Mouse (Mus musculus) E14TG2a.4 (cell line): ENCODE data around the gene Dnah6.

Experiments used
- H3K27me3 ChIP-seq: 2 replicates; pipeline ENCODE4 v1.6.1; 2014; ENCODE audit warnings: low read length, control low read depth; ENCODE audit not compliant: insufficient read depth
- H3K36me3 ChIP-seq: 2 replicates; pipeline ENCODE4 v1.6.1; 2014; ENCODE audit warnings: low read length, control low read depth; ENCODE audit not compliant: insufficient read depth
- H3K4me1 ChIP-seq: replicated peaks from 2 replicates; pipeline ENCODE4 v1.6.1; 2014; ENCODE audit warnings: low read depth, low read length, control low read depth
- H3K4me3 ChIP-seq: replicated peaks from 2 replicates; pipeline ENCODE4 v1.5.1; 2014; ENCODE audit warnings: mild to moderate bottlenecking, low read length
- H3K9me3 ChIP-seq: 2 replicates; pipeline ENCODE4 v1.6.1; 2014; ENCODE audit warnings: low read length, control low read depth
- CTCF ChIP-seq: conservative IDR thresholded peaks from 2 replicates; pipeline ENCODE4 v1.5.1; 2014; ENCODE audit warnings: low read length
- NANOG ChIP-seq: IDR thresholded peaks from 2 replicates; pipeline ENCODE4 v1.6.1; 2014; ENCODE audit warnings: borderline replicate concordance, low read length, mixed read lengths
- POU5F1 ChIP-seq: IDR thresholded peaks from 2 replicates; pipeline ENCODE4 v1.6.1; 2014; ENCODE audit warnings: low read length, borderline replicate concordance

Gene Dnah6

GRCm38 (mm10) chr6:73113365-73113764, 108.1 kb downstream of the Dnah6 start:
- TF ChIP-seq POU5F1 (no peak), NANOG (no peak), CTCF (no peak)

GRCm38 (mm10) chr6:73093133-73093532, 128.3 kb downstream of the Dnah6 start:
- TF ChIP-seq NANOG (no peak), CTCF (no peak), POU5F1 (no peak)
- no peaks in the 10 kb centered on the region; the same call in 1 of the 2 replicates for H3K27me3 ChIP-seq
- no peaks in the 10 kb centered on the region for H3K36me3 ChIP-seq
- H3K4me3 ChIP-seq, result no peak overlapping the region
- H3K9me3 ChIP-seq, result peaks cover 7% of the 10 kb centered on the region
- peaks cover 26% of the 10 kb centered on the region for H3K4me1 ChIP-seq

More at GRCm38 (mm10) chr6:73113365-73113764, 108.1 kb downstream of the Dnah6 start:
- Histone ChIP-seq H3K9me3 (no peaks in the 10 kb centered on the region), H3K27me3 (no peaks in the 10 kb centered on the region), H3K4me1 (no peaks in the 10 kb centered on the region), H3K4me3 (no peak overlapping the region), H3K36me3 (no peaks in the 10 kb centered on the region)

GRCm38 (mm10) chr6:73090836-73091235, 130.6 kb downstream of the Dnah6 start:
- peaks cover 35% of the 10 kb centered on the region for H3K4me1 ChIP-seq
- TF ChIP-seq POU5F1, result no peak
- TF ChIP-seq CTCF, result no peak
- TF ChIP-seq NANOG, result no peak
- no peaks in the 10 kb centered on the region for H3K36me3 ChIP-seq
- no peak overlapping the region for H3K4me3 ChIP-seq
- no peaks in the 10 kb centered on the region; the same call in 1 of the 2 replicates for H3K27me3 ChIP-seq
- H3K9me3 ChIP-seq, result no peaks in the 10 kb centered on the region

GRCm38 (mm10) chr6:73082571-73082970, 138.9 kb downstream of the Dnah6 start:
- Histone ChIP-seq H3K4me1 (peaks cover 4% of the 10 kb centered on the region; the same call in 1 of the 2 replicates), H3K36me3 (no peaks in the 10 kb centered on the region), H3K9me3 (peaks cover 14% of the 10 kb centered on the region), H3K27me3 (no peaks in the 10 kb centered on the region), H3K4me3 (no peak overlapping the region)
- no peak for TF ChIP-seq NANOG
- no peak for TF ChIP-seq CTCF
- no peak for TF ChIP-seq POU5F1

GRCm38 (mm10) chr6:73072093-73072786, 149.2 kb downstream of the Dnah6 start:
- Histone ChIP-seq H3K27me3 (no peaks in the 10 kb centered on the region), H3K4me3 (no peak overlapping the region), H3K9me3 (peaks cover 6% of the 10 kb centered on the region), H3K4me1 (peaks cover 4% of the 10 kb centered on the region; the same call in 1 of the 2 replicates), H3K36me3 (no peaks in the 10 kb centered on the region)
- TF ChIP-seq NANOG, result no peak
- TF ChIP-seq POU5F1, result no peak
- TF ChIP-seq CTCF, result no peak

- Histone ChIP-seq H3K9me3 (no peaks in the 10 kb centered on the region), H3K4me1 (peaks cover 4% of the 10 kb centered on the region; the same call in 1 of the 2 replicates), H3K4me3 (no peak overlapping the region), H3K36me3 (no peaks in the 10 kb centered on the region), H3K27me3 (no peaks in the 10 kb centered on the region)
- TF ChIP-seq POU5F1 (no peak), NANOG (no peak), CTCF (no peak)
These were observed 150.2 kb downstream of the Dnah6 start for GRCm38 (mm10) chr6:73071214-73071613.

- H3K4me1 ChIP-seq, result peaks cover 4% of the 10 kb centered on the region; the same call in 1 of the 2 replicates
- TF ChIP-seq NANOG (no peak), CTCF (no peak), POU5F1 (no peak)
- no peaks in the 10 kb centered on the region for H3K36me3 ChIP-seq
- no peaks in the 10 kb centered on the region for H3K9me3 ChIP-seq
- H3K4me3 ChIP-seq, result no peak overlapping the region
- no peaks in the 10 kb centered on the region for H3K27me3 ChIP-seq
These were observed 150.8 kb downstream of the Dnah6 start for GRCm38 (mm10) chr6:73070663-73071062.

GRCm38 (mm10) chr6:73064551-73064950, 156.9 kb downstream of the Dnah6 start:
- no peak overlapping the region for H3K4me3 ChIP-seq
- no peak for TF ChIP-seq CTCF
- TF ChIP-seq NANOG, result no peak
- no peak for TF ChIP-seq POU5F1
- no peaks in the 10 kb centered on the region for H3K9me3 ChIP-seq
- no peaks in the 10 kb centered on the region for H3K4me1 ChIP-seq
- no peaks in the 10 kb centered on the region for H3K36me3 ChIP-seq
- no peaks in the 10 kb centered on the region for H3K27me3 ChIP-seq

GRCm38 (mm10) chr6:73059596-73060121, 161.8 kb downstream of the Dnah6 start:
- Histone ChIP-seq H3K4me1 (no peaks in the 10 kb centered on the region), H3K36me3 (no peaks in the 10 kb centered on the region), H3K27me3 (no peaks in the 10 kb centered on the region), H3K4me3 (no peak overlapping the region), H3K9me3 (peaks cover 28% of the 10 kb centered on the region)
- TF ChIP-seq CTCF, result no peak
- no peak for TF ChIP-seq POU5F1
- TF ChIP-seq NANOG, result no peak
